Mouse (Mus musculus) small intestine, adult 2 months (tissue): Measurements from ENCODE around the gene Stx7. TPM values are rescaled to one million over a fixed set of nuclear protein-coding genes. Genes with fewer than 3 reads are reported as not detected.

Experiments used
- H3K27ac ChIP-seq: fragments of 200-500 bp; 2 replicates; pipeline ENCODE4 v1.5.1; 2012; ENCODE audit warnings: low read depth, low read length, control low read depth, inconsistent platforms; ENCODE audit not compliant: insufficient read depth
- H3K27me3 ChIP-seq: fragments of 200-500 bp; 2 replicates; pipeline ENCODE4 v1.6.1; 2012; ENCODE audit warnings: mild to moderate bottlenecking, moderate library complexity, low read length, inconsistent platforms; ENCODE audit not compliant: control insufficient read depth, insufficient read depth
- H3K36me3 ChIP-seq: fragments of 200-500 bp; 2 replicates; pipeline ENCODE4 v1.6.1; 2012; ENCODE audit warnings: mild to moderate bottlenecking, low read length, control low read depth, inconsistent platforms; ENCODE audit not compliant: control insufficient read depth, insufficient read depth
- H3K4me1 ChIP-seq: fragments of 200-500 bp; 2 replicates; pipeline ENCODE4 v1.6.1; 2012; ENCODE audit warnings: low read length, inconsistent platforms, mixed read lengths; ENCODE audit not compliant: control insufficient read depth, insufficient read depth, insufficient read length
- H3K4me3 ChIP-seq: fragments of 200-500 bp; 2 replicates; pipeline ENCODE4 v1.5.1; 2012; ENCODE audit warnings: low read depth, mild to moderate bottlenecking, control low read depth, inconsistent platforms, low read length, moderate library complexity
- CTCF ChIP-seq: fragments of 200-500 bp; IDR thresholded peaks from 2 replicates; pipeline ENCODE4 v1.5.1; 2012; ENCODE audit warnings: low read depth, mild to moderate bottlenecking, control low read depth, inconsistent platforms, low read length, moderate library complexity, mixed read lengths; ENCODE audit not compliant: insufficient replicate concordance, insufficient read length; ENCODE audit errors: extremely low read depth
- POLR2A ChIP-seq: fragments of 200-500 bp; IDR thresholded peaks from 2 replicates; pipeline ENCODE4 v1.6.1; 2012; ENCODE audit warnings: low read depth, mild to moderate bottlenecking, control low read depth, inconsistent platforms, low read length, moderate library complexity
- WGBS: fragments of 180-500 bp; shearing (Covaris S2); methylation state at CpG from one replicate; pipeline ENCODE4 v1.1.7; 2018; 5-methylcytosine and 5-hydroxymethylcytosine counted together
- polyA plus RNA-seq: library from polyadenylated mRNA; depleted of rRNA; stranded (reverse); fragments of >200 nt; gene quantifications from 2 replicates; pipeline ENCODE4 v1.2.3, GENCODE M21; 2012

Stx7 gene
- polyA plus RNA-seq, 1 experiment, result 59.9 TPM

- no peak overlapping the region for H3K4me3 ChIP-seq
- no peak overlapping the region for H3K27ac ChIP-seq
- H3K4me1 ChIP-seq, result no peaks in the 10 kb centered on the region
- H3K36me3 ChIP-seq, result no peaks in the 10 kb centered on the region
- WGBS, result 92% methylated on average over 3 of the region's 3 CpGs
- H3K27me3 ChIP-seq, result no peaks in the 10 kb centered on the region
- TF ChIP-seq POLR2A, result no peak
- no peak for TF ChIP-seq CTCF
Measured at GRCm38 (mm10) chr10:24200099-24200498, 51.0 kb downstream of the Stx7 start.

- TF ChIP-seq POLR2A, result no peak
- no peak for TF ChIP-seq CTCF
- no peaks in the 10 kb centered on the region for H3K36me3 ChIP-seq
- no peak overlapping the region for H3K4me3 ChIP-seq
- H3K27ac ChIP-seq, result no peak overlapping the region
- H3K4me1 ChIP-seq, result no peaks in the 10 kb centered on the region
- WGBS, result 72% methylated on average over 6 of the region's 6 CpGs
- H3K27me3 ChIP-seq, result no peaks in the 10 kb centered on the region
Measured at GRCm38 (mm10) chr10:24210075-24210474, 61.0 kb downstream of the Stx7 start.

GRCm38 (mm10) chr10:24213297-24213696 lies 64.2 kb downstream of the Stx7 start:
- no peaks in the 10 kb centered on the region for H3K27me3 ChIP-seq
- H3K4me3 ChIP-seq, result no peak overlapping the region
- H3K27ac ChIP-seq, result no peak overlapping the region
- TF ChIP-seq CTCF, result no peak
- TF ChIP-seq POLR2A, result no peak
- H3K4me1 ChIP-seq, result peaks cover 4% of the 10 kb centered on the region; the same call in 1 of the 2 replicates
- 91% methylated on average over 5 of the region's 5 CpGs for WGBS
- H3K36me3 ChIP-seq, result no peaks in the 10 kb centered on the region

GRCm38 (mm10) chr10:24217558-24218268 lies 68.6 kb downstream of the Stx7 start:
- Histone ChIP-seq H3K36me3 (no peaks in the 10 kb centered on the region), H3K27ac (no peak overlapping the region), H3K27me3 (no peaks in the 10 kb centered on the region), H3K4me3 (no peak overlapping the region), H3K4me1 (peaks cover 4% of the 10 kb centered on the region; the same call in 1 of the 2 replicates)
- no peak for TF ChIP-seq CTCF
- TF ChIP-seq POLR2A, result no peak
- 19% methylated on average over 6 of the region's 6 CpGs for WGBS

- 72% methylated on average over 5 of the region's 5 CpGs for WGBS
- H3K27ac ChIP-seq, result no peak overlapping the region
- H3K4me3 ChIP-seq, result no peak overlapping the region
- H3K36me3 ChIP-seq, result no peaks in the 10 kb centered on the region
- peaks cover 11% of the 10 kb centered on the region for H3K4me1 ChIP-seq
- peaks cover 6% of the 10 kb centered on the region; the same call in 1 of the 2 replicates for H3K27me3 ChIP-seq
- TF ChIP-seq CTCF (no peak), POLR2A (no peak)
Measured at GRCm38 (mm10) chr10:24220931-24221330, 71.8 kb downstream of the Stx7 start.

GRCm38 (mm10) chr10:24222911-24223310 lies 73.8 kb downstream of the Stx7 start:
- H3K4me1 ChIP-seq, result peaks cover 8% of the 10 kb centered on the region
- no peak overlapping the region for H3K27ac ChIP-seq
- peak overlapping the region; percentile 62 for H3K4me3 ChIP-seq
- TF ChIP-seq CTCF (no peak), POLR2A (no peak)
- 13% methylated on average over 6 of the region's 6 CpGs for WGBS
- H3K36me3 ChIP-seq, result no peaks in the 10 kb centered on the region
- H3K27me3 ChIP-seq, result peaks cover 6% of the 10 kb centered on the region; the same call in 1 of the 2 replicates

- Histone ChIP-seq H3K4me3 (peak within 1 kb of the TSS; percentile 62), H3K4me1 (peaks cover 10% of the 10 kb centered on the region), H3K36me3 (no peaks in the 10 kb centered on the region), H3K27ac (no peak within 1 kb of the TSS), H3K27me3 (peaks cover 6% of the 10 kb centered on the region; the same call in 1 of the 2 replicates)
- TF ChIP-seq POLR2A (no peak), CTCF (no peak)
- WGBS, result 5% methylated on average over 56 of the region's 56 CpGs
Measured at GRCm38 (mm10) chr10:24223449-24224143, 74.5 kb downstream of the Stx7 start, which contains the start of gene Moxd1. Gene Moxd1, plus strand, starts transcription at chr10:24223517.
